Mouse (Mus musculus) ES-Bruce4 (cell line): Measurements from ENCODE around the gene Nosip. TPM values are rescaled to one million over a fixed set of nuclear protein-coding genes. Genes with fewer than 3 reads are reported as not detected.
A peak's percentile ranks its signal among the peaks of the same experiment; 100 is the strongest.

Experiments
- H3K27ac ChIP-seq: 2 replicates; pipeline ENCODE4 v1.5.1; 2012; ENCODE audit warnings: low read length, inconsistent platforms; ENCODE audit not compliant: insufficient read depth
- H3K27me3 ChIP-seq: 2 replicates; pipeline ENCODE4 v1.6.1; 2012; ENCODE audit warnings: mild to moderate bottlenecking, low read length, inconsistent platforms; ENCODE audit not compliant: control insufficient read depth, poor library complexity, insufficient read depth, severe bottlenecking
- H3K36me3 ChIP-seq: 2 replicates; pipeline ENCODE4 v1.6.1; 2012; ENCODE audit warnings: inconsistent platforms, mild to moderate bottlenecking, low read length, moderate library complexity; ENCODE audit not compliant: control insufficient read depth, poor library complexity, insufficient read depth, severe bottlenecking
- H3K4me1 ChIP-seq: one replicate; pipeline ENCODE4 v1.8.1; 2011; ENCODE audit warnings: low read length; ENCODE audit not compliant: control insufficient read depth, insufficient read depth
- H3K4me3 ChIP-seq: 2 replicates; pipeline ENCODE4 v1.5.1; 2011; ENCODE audit warnings: low read depth, mild to moderate bottlenecking, low read length
- H3K9ac ChIP-seq: 2 replicates; pipeline ENCODE4 v1.6.1; 2012; ENCODE audit warnings: low read depth, mild to moderate bottlenecking, inconsistent platforms; ENCODE audit not compliant: poor library complexity, severe bottlenecking
- H3K9me3 ChIP-seq: replicated peaks from 2 replicates; pipeline ENCODE4 v1.6.1; 2012; ENCODE audit warnings: mild to moderate bottlenecking, low read length, inconsistent platforms; ENCODE audit not compliant: control insufficient read depth, poor library complexity, insufficient read depth, severe bottlenecking
- CTCF ChIP-seq: IDR thresholded peaks from one replicate; pipeline ENCODE4 v1.8.1; 2011; ENCODE audit warnings: low read depth, low read length
- EP300 ChIP-seq: IDR thresholded peaks from 2 replicates; pipeline ENCODE4 v1.6.1; 2011; ENCODE audit warnings: low read depth, low read length; ENCODE audit not compliant: insufficient read depth
- POLR2A ChIP-seq: IDR thresholded peaks from one replicate; pipeline ENCODE4 v1.8.1; 2011; ENCODE audit warnings: low read length; ENCODE audit not compliant: insufficient read depth
- polyA plus RNA-seq: library from polyadenylated mRNA; stranded (reverse); fragments of >200 nt; gene quantifications from 2 replicates; pipeline ENCODE4 v1.2.4, GENCODE M21; 2011; ENCODE audit warnings: low read depth; ENCODE audit not compliant: missing spikeins, insufficient read depth, insufficient read length

The Nosip gene
- polyA plus RNA-seq, 1 experiment: 62.4 TPM

- Histone ChIP-seq H3K9me3 (no peaks in the 10 kb centered on the region), H3K9ac (peak overlapping the region; percentile 96), H3K27ac (peak overlapping the region; percentile 38), H3K36me3 (peaks cover 11% of the 10 kb centered on the region; the same call in 1 of the 2 replicates), H3K4me3 (peak overlapping the region; percentile 70), H3K4me1 (peaks cover 5% of the 10 kb centered on the region), H3K27me3 (no peaks in the 10 kb centered on the region)
- TF ChIP-seq EP300: peak; percentile 25; the same call in 1 of the 2 replicates
- no peak for TF ChIP-seq CTCF
- peak; percentile 92 for TF ChIP-seq POLR2A
These were observed 8.2 kb upstream of the Nosip start for GRCm38 (mm10) chr7:45053931-45054510.

- Histone ChIP-seq H3K9ac (no peak overlapping the region), H3K27ac (no peak overlapping the region), H3K36me3 (no peaks in the 10 kb centered on the region), H3K4me1 (no peaks in the 10 kb centered on the region), H3K27me3 (no peaks in the 10 kb centered on the region), H3K9me3 (no peaks in the 10 kb centered on the region), H3K4me3 (no peak overlapping the region)
- TF ChIP-seq CTCF (no peak), EP300 (no peak), POLR2A (no peak)
These were observed 5.8 kb upstream of the Nosip start for GRCm38 (mm10) chr7:45056329-45056971.

GRCm38 (mm10) chr7:45056972-45057348 is 5.3 kb upstream of the Nosip start:
- no peaks in the 10 kb centered on the region for H3K36me3 ChIP-seq
- no peak overlapping the region for H3K4me3 ChIP-seq
- H3K4me1 ChIP-seq: no peaks in the 10 kb centered on the region
- H3K9ac ChIP-seq: no peak overlapping the region
- no peak overlapping the region for H3K27ac ChIP-seq
- no peaks in the 10 kb centered on the region for H3K27me3 ChIP-seq
- TF ChIP-seq CTCF (no peak), EP300 (no peak), POLR2A (no peak)
- H3K9me3 ChIP-seq: no peaks in the 10 kb centered on the region

- Histone ChIP-seq H3K36me3 (no peaks in the 10 kb centered on the region), H3K9me3 (no peaks in the 10 kb centered on the region), H3K27ac (no peak overlapping the region), H3K4me1 (no peaks in the 10 kb centered on the region), H3K4me3 (no peak overlapping the region), H3K27me3 (no peaks in the 10 kb centered on the region), H3K9ac (no peak overlapping the region)
- TF ChIP-seq EP300 (no peak), CTCF (no peak), POLR2A (no peak)
These were observed 3.3 kb upstream of the Nosip start for GRCm38 (mm10) chr7:45058607-45059571.

GRCm38 (mm10) chr7:45060632-45061122 is 1.6 kb upstream of the Nosip start:
- no peaks in the 10 kb centered on the region for H3K4me1 ChIP-seq
- H3K9me3 ChIP-seq: no peaks in the 10 kb centered on the region
- no peak overlapping the region for H3K9ac ChIP-seq
- no peaks in the 10 kb centered on the region for H3K36me3 ChIP-seq
- H3K27me3 ChIP-seq: no peaks in the 10 kb centered on the region
- H3K27ac ChIP-seq: no peak overlapping the region
- TF ChIP-seq EP300: no peak
- no peak for TF ChIP-seq CTCF
- TF ChIP-seq POLR2A: no peak
- H3K4me3 ChIP-seq: no peak overlapping the region
